Mouse (Mus musculus) layer of hippocampus, postnatal 36 days (tissue): ENCODE results near the gene Mycbp. TPM values are rescaled to one million over a fixed set of nuclear protein-coding genes. Genes with fewer than 3 reads are reported as not detected.
A peak's percentile ranks its signal among the peaks of the same experiment; 100 is the strongest.

ENCODE experiments used
- DNase-seq, 2 experiments: peaks; one replicate each; pipeline ENCODE4 v3.0.0; 2022
- total RNA-seq, 2 experiments: library from RNA; stranded (reverse); gene quantifications; 2 replicates each; pipeline ENCODE4 v1.2.3; 2021

The Mycbp gene
- total RNA-seq, 2 experiments from 2014 or later = 11.4 to 12.7 TPM

DNA sequence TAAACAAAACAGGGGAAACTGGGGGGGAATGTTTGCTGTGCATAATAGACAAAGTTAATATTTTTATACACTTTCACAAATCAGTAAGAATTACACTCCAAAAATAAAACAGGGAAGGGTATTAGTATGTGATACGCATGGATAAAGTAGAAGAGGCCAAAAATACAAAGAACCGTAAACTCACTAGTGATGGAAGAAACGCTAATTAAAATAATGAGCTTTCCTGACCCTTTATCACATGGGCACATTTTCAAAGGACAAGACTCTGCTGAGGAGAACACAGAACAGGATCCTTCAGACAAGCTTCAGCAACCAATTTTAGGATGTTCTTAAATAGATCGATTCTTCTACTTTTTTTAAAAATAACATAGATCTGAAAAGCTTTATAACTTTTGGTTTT lies 42.1 kb downstream of the Mycbp start:
- DNase-seq = no peak

- DNase-seq = no peak
These were observed 42.5 kb downstream of the Mycbp start for GRCm38 (mm10) chr4:123947149-123947548.

DNA sequence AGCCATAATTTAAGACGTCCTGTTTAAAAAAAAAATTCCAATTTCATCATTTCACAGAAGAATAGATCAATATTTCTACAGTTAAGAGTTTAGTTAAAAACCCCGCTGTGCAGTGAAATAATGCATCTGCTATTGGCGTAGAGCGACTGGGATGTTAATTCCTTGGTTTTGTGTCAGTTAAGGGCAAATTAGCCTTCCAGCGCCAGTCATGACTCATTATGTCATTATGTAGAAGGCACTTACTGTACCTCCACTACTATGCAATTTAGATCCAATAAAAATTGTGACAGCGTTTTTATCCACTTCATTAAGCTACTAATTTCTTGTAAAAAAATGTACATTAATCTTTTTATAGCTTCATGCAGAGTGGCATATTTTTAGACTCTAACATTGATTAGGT lies 44.3 kb downstream of the Mycbp start:
- DNase-seq = no peak

- DNase-seq = no peak
These were observed 45.0 kb downstream of the Mycbp start for GRCm38 (mm10) chr4:123949649-123950048.

GRCm38 (mm10) chr4:123952059-123952458 lies 47.4 kb downstream of the Mycbp start:
- DNase-seq = no peak

- peak; percentile 68 to 79 for DNase-seq
These were observed 52.3 kb downstream of the Mycbp start for GRCm38 (mm10) chr4:123956703-123957491.

DNA sequence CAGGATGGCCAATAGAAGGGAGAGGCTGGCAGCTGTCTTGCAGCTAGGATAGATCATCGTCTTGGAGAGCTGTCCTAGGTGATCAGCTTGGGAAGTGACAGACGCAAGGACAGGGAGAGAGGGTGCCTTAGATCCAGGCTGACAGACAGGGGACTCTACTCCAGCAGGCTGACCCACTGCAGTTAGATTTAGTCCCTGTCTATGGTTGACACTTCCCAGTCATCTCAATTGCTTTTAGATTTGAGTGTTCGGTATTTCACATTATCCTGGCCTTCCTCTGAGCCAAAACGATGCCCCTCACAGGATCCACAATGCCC lies 52.8 kb downstream of the Mycbp start:
- DNase-seq = no peak

GRCm38 (mm10) chr4:123957891-123958290 lies 53.3 kb downstream of the Mycbp start:
- DNase-seq = no peak

DNA sequence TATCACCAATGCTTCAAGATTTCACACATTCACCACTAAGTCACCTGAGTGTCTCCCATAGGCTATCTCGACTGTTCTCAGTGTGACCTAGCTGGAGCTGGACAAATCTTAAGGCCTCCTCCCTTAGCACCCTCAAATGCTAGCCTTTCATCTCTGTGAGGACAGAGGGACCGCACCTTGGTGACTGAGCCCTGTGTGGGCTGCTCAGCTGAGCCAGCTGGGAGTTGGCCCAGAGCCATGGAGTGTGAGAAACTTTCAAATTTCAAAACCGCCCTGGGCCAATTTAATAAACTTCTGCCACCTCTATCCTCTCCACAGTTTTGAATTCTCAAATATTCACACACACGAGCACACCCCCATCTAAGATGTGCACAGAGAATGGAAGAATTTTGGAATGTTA lies 56.3 kb downstream of the Mycbp start:
- DNase-seq = no peak

Other genes starting within 250 kb of the Mycbp start
- 100 to 1,000 TPM; 225 to 255 TPM for gene Macf1, start 220.5 kb upstream of the Mycbp start, total RNA-seq
- gene Ndufs5, start 186.6 kb upstream of the Mycbp start, total RNA-seq = 100 to 1,000 TPM; 180 to 196 TPM
- gene Akirin1, start 154.5 kb upstream of the Mycbp start, total RNA-seq = 10 to 100 TPM; 56.8 to 65.2 TPM
- 1 to 10 TPM in 1 of 2 experiments, under 1 TPM in 1; 0.72 to 1.1 TPM for gene Rhbdl2, start 117.0 kb upstream of the Mycbp start, total RNA-seq
- gene 4933427I04Rik, start 45.2 kb upstream of the Mycbp start, total RNA-seq = not detected
- 10 to 100 TPM; 56.5 to 59.2 TPM for gene Rragc, start 12.6 kb downstream of the Mycbp start, total RNA-seq
- gene 4930535I16Rik, start 13.2 kb downstream of the Mycbp start, total RNA-seq = not detected